Mouse (Mus musculus) liver, adult 2 months (tissue): ENCODE measurements around the gene Rgma.

Experiments used
- CTCF ChIP-seq: fragments of 200-500 bp; IDR thresholded peaks from 2 replicates; pipeline ENCODE4 v1.5.1; 2011; ENCODE audit warnings: low read depth, low read length, control low read depth
- POLR2A ChIP-seq: fragments of 200-500 bp; IDR thresholded peaks from 2 replicates; pipeline ENCODE4 v1.6.1; 2011; ENCODE audit warnings: low read length, control low read depth; ENCODE audit not compliant: insufficient read depth; ENCODE audit errors: extremely low read depth

GRCm38 (mm10) chr7:73428525-73428924 lies 53.2 kb downstream of the Rgma start:
- TF ChIP-seq CTCF: no peak
- TF ChIP-seq POLR2A: no peak
